Mouse (Mus musculus): ENCODE measurements around the gene Csrp1. TPM values are rescaled to one million over a fixed set of nuclear protein-coding genes. Genes with fewer than 3 reads are reported as not detected.
A peak's percentile ranks its signal among the peaks of the same experiment; 100 is the strongest.

Csrp1 gene
- total RNA-seq, 2 experiments from 2014 or later = 211 to 220 TPM

DNA sequence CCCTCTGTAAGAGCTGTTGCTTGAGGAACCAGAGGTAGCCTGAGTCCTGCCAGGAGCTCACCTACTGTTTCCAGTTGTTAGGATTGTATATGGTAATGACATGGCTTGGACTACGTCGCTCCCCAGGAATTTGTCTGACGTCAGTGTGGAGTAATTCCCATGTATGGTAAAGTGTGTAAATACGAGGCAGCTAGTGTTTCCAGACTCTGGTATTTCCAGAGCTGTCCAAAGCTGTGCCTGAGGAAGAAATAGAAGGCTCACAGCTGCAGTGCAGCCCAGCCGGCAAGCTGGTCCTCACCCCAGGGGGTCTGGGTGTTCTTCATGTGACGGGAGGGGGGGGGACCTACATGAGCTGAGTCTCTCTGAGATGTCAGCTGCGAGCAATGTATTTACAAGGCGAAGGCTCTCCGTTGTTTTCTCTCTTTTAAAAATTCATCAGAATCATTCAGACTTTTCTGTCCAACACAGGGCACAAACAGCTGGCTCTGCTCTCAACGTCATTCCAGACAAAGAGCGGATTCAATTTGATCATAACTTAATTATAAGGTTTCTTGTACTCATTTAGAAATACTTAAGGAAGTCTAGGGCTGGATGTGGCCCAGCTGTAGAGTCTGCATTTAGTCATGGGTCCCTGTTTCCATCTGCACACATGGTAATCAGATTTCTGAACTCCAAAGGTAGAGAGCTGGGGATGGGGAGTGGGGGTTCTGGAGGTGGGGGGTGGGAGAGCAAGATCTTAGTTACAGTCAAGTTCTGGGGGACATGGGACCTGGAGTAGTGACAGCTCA, 12.2 kb downstream of the Csrp1 start:
- DNase-seq = no peak

DNA sequence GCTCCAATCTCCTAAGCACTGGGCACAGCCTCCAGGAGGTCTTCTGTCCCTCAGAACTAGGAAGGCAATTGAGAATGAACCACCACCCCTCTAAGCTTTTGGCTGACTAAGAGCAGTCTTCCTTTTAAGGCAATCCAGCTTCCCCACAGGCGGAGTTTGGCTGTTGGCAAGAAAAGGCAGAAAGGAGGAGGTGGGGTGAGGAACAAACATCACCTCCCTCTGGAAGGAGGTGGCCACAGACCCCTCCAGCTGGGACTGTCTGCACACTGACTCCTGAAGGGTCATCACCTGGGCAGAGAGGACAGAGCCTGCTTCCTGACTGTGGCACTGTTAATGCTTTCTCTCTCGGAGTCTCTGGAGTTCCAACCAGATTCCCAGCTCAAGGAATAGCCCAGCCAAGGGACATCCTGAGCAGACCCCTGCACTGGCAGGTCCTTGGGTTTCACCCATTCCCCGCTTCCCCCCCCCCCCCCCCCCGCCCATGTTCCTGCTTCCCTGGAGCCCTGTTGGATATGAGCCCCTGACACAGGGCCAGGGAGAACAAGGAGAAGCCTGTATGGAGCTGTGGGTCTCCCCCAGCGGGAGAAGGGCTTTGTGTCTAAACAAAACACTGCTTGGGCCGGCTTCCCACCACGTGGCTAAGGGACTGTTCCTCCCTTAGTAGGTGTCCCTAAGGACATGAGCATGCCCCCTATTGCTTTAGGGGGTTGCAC, 14.5 kb downstream of the Csrp1 start:
- peak; percentile 59 to 67 for DNase-seq

DNA sequence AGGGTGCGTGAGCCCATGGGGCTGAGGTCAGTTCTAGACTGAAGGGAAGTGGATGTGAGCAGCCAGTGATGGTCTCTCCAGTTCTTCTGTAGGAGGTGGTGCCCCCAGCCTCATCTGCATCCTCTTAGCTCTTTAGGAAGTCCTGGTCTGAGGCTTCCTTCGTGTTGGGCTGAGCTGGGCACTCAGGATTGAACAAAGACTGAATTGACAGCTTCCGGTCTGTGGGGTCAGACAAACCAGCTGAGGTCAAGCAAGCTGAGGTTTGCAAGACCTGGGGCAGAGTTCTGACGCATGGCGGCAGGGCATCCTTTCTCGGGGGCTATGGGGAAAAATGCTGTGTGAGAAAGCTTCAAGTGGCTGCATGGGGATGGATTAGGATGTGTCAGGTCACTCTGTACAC, 15.6 kb downstream of the Csrp1 start:
- no peak for DNase-seq

DNA sequence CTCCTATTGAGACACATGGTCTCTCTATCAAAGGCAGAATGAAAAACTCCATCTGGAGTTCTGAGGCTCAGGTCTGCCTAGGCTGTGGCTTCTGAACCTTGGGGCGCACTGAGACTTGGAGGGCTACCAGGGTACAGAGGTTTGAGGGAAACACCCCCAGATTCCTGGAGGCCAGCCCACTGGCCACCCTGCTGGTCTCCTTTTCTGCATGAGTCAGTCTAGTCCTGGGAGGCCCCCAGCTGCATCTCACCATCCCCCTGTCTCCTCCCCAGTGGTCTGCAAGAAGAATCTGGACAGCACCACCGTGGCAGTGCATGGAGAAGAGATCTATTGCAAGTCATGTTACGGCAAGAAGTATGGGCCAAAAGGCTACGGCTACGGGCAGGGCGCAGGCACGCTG, 25.1 kb downstream of the Csrp1 start:
- no peak for DNase-seq

DNA sequence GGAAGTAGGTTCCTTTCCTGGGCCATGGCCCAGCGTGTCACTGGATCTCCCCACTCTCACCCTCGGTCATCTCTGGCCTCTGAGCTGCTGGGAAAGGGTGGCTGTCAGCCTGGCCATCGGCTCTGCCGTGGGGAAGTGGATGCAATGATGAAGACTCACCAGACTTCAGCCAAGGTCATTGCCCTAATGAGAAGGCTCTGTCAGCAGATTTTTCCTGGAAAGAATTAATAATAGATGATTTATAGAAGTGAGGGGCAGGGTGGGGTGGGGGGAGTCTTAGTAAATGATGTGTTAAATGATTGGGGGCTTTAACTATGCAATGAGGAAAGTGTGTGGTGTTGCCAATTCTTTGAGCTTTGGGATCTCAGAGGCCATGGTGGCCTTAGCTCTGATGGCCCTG, 26.4 kb downstream of the Csrp1 start:
- no peak for DNase-seq

DNA sequence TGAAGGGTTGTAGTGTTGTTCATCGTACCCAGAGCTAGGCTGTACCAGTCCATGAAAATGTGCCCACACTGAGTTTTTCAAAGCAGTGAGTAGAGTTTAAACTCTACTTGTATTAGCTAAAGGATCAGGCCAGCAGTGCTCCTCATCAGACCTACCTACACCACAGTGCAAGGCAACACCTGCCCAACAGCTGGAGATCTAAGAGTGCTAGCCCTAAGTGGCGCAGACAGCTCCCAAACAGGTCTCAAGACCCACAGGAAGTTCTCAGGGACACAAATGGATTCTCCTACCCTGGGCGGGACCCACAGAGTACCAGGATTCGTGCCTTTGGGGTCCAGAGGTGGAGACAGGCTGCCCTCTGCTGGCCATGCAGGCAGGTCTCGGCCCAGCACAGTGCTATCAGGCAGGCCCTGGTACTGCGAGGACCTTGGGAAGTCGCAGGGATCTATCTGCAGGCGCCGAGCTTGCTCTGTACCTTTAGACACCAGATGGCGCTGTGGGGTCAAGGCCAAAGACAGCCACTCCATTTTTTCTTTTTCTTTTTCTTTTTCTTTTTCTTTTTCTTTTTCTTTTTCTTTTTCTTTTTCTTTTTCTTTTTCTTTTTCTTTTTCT, 33.0 kb downstream of the Csrp1 start:
- peak; percentile 86 to 87 for DNase-seq

DNA sequence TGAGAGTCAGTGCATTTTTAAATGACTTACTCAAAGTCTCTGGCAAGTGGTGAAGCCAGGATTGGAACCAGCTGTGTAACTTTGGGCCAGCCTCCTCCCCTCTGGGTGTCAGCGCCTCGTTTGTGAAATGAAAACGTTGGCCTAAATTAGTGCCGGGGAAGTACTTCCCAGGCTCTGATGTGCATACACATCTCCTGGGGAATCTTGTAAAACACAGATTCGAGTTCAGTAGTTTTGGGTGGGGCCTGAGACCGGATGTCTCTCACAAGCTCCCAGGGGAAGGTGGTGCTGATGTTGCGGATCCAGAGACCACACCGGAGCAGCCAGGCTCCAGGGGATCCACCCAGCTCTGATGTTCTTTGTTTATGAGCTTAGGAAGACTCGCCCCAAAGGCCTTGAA, 35.4 kb downstream of the Csrp1 start:
- no peak for DNase-seq

DNA sequence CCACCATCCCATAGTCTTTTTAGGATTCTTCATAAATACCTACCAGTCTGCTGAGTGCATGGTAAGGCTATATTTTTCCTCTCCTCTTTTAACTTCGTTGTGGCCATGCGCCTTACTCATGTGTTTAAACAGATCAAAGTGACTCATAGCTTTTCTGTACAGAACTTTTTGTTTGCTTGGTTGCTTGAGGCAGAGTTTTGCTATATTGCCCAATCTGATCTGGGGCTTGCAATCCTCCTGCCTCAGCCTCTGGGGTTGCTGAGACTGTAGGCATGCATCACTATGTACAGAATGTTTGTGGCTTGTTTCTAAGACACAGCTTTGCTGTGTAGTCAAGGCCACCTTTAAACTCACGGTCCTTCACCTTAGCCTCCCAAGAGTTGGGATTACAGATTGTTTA, 36.1 kb downstream of the Csrp1 start:
- DNase-seq = no peak

DNA sequence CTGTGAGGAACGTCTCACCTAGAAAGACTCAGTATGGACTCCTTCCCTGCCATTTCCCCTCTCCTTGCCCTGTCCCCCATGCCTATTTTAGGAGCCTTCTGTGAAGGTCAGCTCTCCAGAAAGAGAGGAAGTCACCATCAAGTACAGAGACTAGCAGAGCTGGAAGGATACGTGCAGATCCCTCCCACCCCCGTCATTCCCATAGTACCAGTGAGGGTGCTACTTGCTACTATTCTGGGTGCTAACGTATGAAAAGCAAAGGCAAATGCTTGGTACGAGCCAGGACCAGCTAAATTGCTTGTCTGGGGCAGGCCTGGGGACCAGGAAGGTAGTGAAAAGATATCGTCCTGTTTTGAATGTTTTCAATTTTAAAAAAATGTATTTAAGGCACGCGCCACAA, 37.4 kb downstream of the Csrp1 start:
- DNase-seq = no peak

DNA sequence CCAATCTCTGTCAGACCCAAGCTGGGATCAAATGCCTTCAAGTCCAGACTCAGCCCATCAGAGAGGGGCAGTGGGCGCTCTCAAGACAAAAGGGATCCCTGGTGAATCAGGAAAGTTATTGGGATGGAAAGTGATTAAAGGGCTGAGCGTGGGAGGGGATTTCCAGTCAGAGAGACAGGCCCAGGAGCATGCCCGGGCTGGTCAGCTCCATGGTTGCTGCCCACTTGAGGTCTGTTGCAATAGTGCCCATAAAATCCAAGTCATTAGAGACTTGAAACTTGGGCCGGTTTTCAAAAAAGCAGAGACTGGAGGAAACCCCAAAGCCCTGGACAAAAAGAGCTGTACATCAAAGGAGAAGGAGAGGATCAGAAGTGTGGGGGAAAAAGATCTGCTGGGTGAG, 39.8 kb downstream of the Csrp1 start:
- no peak for DNase-seq

DNA sequence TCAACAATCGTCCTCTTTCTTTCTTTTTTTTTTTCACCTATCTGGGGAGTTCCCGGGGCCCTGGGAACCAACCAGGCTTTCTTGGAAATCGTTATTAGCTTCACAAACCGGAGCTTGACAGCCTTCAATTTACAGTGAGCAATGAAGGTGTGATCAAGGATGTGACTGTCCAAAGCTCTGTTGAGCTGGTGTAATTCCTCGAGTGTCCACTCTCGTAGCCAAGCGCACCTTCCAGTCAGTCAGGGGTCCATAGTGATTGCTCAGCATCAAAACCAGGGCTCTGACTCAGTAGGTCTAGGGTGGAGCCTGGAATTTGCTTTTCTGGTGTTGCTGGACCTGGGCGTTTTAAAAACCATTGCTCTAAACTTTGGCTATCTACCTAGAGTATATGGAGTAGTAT, 40.4 kb downstream of the Csrp1 start:
- DNase-seq = no peak

DNA sequence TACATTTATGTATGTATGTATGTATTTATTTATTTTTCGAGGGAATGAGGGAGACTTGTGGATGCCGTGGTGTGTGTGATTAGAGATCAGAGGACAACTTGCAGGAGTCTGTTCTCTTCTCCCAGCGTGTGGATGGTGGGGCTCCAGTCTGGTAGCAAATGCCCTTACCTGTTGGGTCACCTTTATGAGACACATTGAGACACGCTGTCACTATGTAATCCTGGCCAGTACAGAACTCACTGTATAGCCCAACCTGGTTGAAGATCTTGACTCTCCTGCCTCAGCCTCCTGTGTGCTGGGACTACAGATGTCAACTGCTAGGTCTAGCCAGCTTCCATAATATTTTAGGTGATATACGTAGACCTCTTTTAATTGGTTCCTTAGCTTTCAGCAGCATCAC, 41.9 kb downstream of the Csrp1 start:
- DNase-seq = no peak

DNA sequence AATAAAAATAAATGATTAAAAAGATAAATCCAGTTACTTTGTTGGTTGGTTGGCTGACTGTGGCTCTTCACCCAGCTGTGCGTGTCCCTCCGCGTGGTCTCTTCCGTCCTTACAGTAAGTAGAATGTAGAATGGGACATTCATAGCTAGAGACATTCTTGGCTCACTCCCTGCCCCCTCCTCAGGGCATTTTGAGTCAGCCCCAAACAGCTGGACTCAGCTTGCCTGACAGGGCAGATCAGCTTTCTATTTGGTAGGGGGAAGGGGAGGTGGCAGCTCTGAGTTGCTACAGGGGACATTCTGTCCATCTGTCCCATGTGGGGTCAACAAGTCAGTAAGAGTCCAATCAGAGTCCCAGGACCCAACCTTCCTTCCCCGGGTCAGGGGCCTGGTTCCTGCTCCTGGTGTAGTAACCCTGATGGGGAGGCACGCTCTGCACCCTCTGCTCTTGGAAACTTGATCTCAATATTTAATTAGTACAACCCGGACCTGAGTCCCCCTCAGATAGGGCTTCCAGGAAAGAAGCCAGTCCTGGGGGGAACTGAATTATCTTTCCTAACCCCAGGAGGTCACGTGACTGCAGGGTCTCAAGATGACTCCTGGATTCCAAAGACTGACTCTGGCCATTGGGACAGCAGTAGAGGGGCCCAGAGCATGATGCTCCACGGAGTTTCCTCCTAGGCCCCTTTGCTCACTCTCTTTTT, 43.8 kb downstream of the Csrp1 start:
- no peak for DNase-seq

DNA sequence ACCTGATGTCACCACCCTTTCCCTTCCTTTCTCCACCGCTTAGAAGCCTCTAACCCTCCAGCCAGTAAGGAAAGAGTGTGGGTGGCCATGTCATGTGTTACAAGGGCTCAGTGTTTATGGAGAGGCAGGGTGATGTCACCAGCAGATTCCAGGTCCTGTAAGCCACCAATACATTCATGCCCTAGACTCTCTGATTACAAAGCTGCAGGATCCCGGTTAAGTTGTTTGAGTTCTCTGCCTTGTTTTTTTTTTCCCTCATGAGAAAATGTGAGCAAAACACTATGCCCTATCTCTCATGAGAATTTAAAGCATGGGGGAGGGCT, 44.3 kb downstream of the Csrp1 start:
- DNase-seq = no peak

DNA sequence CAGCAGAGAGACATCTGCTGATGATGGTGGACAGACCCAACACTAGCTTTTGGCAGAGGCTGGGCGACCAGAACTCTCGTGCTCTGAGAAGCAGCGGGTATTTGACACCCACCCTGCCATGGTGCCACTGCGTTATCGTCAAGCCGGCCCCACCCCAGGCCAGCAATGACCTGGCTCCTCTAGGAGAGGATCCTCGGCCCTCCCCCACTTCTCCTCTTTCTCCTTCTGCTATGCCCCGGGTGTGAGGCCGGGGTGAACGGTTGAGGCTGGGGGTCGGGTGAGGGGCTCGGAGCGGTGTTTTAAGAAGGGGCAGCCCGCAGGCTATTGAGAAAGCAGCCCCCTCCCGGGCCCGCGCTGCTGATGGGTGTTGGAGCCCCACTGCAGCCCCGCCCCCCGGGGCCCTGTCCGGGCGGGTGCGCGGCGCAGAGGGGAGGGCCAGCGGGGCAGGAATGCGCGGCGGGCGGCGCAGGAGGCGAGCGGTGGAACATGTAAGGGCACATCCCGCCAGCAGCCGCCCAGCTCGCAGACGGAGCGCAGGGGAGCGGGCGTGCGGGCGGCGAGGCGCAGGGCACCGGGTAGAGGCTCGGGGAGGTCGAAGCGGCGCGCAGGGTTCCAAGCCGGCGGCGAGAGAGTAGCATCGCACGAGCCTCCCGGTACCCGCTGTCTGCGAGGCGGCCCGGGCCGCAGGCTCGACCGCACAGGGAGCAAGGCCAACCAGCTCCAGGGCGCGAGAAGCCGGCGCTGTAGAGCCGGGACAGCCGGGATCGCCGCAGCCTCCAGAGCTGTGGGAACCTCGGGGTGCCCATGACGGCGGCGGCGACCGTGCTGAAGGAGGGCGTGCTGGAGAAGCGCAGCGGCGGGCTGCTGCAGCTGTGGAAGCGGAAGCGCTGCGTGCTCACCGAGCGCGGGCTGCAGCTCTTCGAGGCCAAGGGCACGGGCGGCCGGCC, 46.1 kb downstream of the Csrp1 start, which contains the start of gene Phlda3:
TSS of gene Phlda3 (plus strand) at position 475 of the 947 bp plus-strand sequence.
- peak; percentile 64 to 66 for DNase-seq

DNA sequence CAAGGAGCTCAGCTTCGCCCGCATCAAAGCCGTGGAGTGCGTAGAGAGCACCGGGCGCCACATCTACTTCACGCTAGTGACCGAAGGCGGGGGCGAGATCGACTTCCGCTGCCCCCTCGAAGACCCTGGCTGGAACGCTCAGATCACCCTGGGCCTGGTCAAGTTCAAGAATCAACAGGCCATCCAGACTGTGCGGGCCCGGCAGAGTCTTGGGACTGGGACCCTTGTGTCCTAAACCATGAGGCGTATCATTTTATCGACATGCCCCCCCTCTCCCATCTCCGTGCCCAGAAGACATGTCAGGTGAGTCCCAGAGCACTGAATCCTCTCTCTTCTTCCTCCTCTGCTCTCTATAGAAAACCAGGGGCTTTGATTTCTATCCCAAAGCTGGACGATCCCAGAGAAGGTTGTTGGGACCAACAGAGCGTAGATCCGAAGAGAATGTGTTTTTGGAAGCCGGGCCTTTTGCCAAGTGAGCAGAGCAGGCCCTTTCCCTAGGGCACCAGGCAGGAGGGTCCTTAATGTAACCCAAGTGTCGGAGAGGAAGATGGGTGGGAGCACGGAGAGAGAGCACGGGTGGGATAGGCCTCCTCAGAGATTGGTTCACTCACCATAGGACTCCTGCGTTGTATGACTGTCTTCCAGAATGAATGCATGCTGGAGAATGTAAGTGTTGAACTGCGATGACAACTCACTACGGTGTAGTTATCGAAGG, 46.9 kb downstream of the Csrp1 start:
- no peak for DNase-seq

DNA sequence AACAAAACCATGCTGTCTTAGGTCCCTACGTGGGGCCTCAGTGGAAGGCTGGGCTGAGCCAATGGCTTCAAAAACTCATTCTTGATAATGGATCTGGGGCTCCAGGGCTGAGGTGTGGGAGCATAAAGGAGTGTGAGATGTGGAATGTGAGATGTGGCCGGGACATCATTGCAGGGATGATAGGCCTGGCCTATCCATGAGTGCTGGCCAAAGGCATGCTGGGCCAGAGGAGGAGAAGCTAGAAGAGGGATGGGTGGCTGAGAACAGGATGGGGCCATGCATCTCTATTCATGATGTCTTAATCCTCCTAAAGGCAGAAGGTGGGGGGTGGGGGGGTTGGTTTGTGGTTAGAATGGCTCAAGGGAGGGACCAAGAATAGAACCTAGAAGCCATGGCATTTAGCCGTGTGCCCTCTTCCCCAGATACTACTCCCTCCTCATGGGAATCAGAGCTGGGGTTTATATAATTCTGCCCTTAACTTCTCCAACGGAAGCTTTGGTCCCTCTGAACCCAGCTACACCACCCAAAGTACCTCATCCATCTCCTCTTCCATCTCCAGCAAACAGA, 47.5 kb downstream of the Csrp1 start:
- DNase-seq = no peak

DNA sequence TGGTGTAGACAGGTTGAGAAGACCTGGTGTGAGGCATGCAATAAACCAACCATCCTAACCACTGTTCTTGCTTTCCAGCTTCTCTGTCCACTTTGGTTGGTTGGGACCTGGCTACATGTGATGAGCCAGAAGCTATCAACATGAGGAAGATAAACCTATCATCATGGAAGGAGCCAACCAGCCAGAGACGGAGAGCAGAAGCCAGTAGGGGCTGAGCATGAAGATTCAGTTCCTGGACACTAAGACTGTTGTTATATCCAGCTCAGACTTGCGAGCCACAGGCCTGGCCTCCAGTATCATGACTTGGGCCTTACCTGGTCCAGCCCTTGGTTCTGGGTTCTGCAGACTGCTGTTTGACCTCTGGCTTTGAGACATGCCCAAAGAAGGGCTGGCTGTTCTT, 48.5 kb downstream of the Csrp1 start:
- no peak for DNase-seq

DNA sequence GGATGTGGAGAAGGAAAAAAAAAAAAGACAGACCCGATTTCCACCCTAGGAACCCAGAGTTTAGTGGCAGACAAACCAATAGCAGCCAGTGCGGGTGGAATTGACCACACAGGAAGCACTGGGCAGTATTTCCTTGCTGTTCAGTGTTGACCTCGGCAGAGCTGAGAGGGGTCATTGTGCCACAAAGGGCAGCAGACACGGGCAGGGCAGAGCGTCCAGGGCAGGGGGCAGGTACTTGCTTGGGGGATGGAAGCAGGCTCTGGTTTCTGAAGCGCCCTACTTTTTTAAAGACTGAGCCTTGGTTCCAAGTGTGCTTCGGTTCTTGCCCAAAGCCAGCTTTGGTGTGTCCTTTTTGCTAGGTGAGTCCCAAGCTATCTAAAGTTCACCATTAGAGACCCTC, 50.4 kb downstream of the Csrp1 start:
- no peak for DNase-seq

DNA sequence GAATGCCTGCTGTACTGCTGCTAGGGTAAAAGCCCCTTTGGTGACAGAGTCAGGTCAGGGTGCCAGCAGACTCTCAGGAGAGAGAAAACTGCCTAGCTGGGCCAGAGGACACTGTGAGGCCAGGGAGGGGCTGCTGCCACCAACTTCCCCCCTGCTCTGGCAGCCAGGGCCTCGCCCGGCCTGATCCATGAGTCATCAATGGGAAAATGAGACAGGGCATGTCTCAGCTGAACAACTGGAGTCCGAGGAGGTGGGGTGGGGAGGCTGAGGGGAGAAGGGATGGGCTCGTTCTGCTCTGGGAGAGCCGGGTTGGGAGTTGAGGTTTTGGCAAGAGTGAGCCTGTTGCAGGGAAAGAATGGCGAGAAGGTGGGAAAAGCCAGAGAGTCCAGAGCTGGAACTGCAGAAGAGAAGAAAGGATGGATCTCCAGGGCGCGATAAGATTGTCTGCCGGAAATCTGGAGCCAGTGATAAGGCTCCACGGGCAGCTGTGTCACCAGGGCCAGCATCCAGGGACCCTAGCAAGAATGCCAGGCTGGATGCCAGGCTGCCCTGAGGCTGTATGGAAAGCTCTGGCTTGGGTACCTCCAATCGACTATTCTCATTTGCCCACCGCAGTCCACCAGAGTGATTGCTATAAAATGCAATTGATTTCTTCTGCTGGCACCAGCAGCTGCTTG, 51.2 kb downstream of the Csrp1 start:
- no peak for DNase-seq
